In the genomic region with DNA sequence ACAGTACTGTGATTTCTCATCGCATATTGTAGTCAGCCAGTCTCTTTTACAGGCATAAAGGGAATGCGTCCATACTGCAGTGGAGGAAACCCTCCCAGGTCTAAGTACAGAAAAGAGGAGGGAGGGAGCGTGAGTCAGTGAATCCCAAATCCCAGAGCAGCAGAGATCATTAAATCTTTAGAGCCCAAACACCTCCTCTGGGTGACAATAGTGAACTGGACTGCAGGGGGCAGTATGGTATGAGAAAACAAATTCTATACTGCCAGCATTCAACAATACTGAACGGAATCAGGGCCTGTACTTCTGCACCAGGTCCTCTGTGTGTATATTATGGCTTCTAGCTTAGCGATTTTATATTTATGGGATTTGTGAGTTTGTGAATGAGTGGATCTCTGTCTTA, we compare ENCODE assay signal across 8 mouse cellular contexts.
DNase-seq lines count a peak whose midpoint lies in the region; ATAC-seq lines count a peak whose summit lies in the region.

No protein-coding gene starts in this region.

- H3K4me3 ChIP-seq in liver, embryonic 12.5 days = no peak overlapping the region
- H3K4me3 ChIP-seq in forebrain, embryonic 13.5 days = no peak overlapping the region

- no peak overlapping the region for H3K4me2 ChIP-seq in liver, embryonic 12.5 days
- H3K4me2 ChIP-seq in forebrain, embryonic 13.5 days = no peak overlapping the region

- no peak overlapping the region for H3K27ac ChIP-seq in liver, embryonic 12.5 days
- no peak overlapping the region for H3K27ac ChIP-seq in forebrain, embryonic 13.5 days

- WGBS in liver, embryonic 12.5 days (ENCODE audit: insufficient replicate concordance) = 39% methylated on average over 5 of the region's 5 CpGs
- WGBS in forebrain, embryonic 13.5 days = 24% methylated on average over 5 of the region's 5 CpGs

- H3K4me1 ChIP-seq in liver, embryonic 12.5 days = no peaks in the 10 kb centered on the region
- no peaks in the 10 kb centered on the region for H3K4me1 ChIP-seq in forebrain, embryonic 13.5 days

- peaks cover 4% of the 10 kb centered on the region; the same call in 1 of the 2 replicates for H3K27me3 ChIP-seq in liver, embryonic 12.5 days (replicated peaks)
- H3K27me3 ChIP-seq in forebrain, embryonic 13.5 days = peaks cover 18% of the 10 kb centered on the region; the same call in 1 of the 2 replicates

- no peak for ATAC-seq in liver, embryonic 12.5 days
- ATAC-seq in forebrain, embryonic 13.5 days = peak; percentile 69; the same call in 1 of the 2 replicates
- ATAC-seq in megakaryocyte, adult 5-6 weeks (ENCODE audit: poor library complexity, severe bottlenecking) = no peak

- H3K9me3 ChIP-seq in liver, embryonic 12.5 days (replicated peaks) = no peaks in the 10 kb centered on the region
- no peaks in the 10 kb centered on the region for H3K9me3 ChIP-seq in forebrain, embryonic 13.5 days (replicated peaks)

- DNase-seq in liver = peak; percentile 4
- peak; percentile 7 for DNase-seq in adrenal gland, postnatal 25 days
- DNase-seq in hindlimb bud, embryonic 11.5 days (ENCODE audit: extremely low spot score, low read depth, low spot score) = peak; percentile 10
- DNase-seq in lung, postnatal 10 days = peak; percentile 30
- peak; percentile 5 for DNase-seq in right cerebral cortex, postnatal 25 days

- no peak overlapping the region for H3K9ac ChIP-seq in liver, embryonic 12.5 days
- H3K9ac ChIP-seq in forebrain, embryonic 13.5 days = no peak overlapping the region

- no peaks in the 10 kb centered on the region for H3K36me3 ChIP-seq in liver, embryonic 12.5 days
- H3K36me3 ChIP-seq in forebrain, embryonic 13.5 days (ENCODE audit: poor library complexity, severe bottlenecking) = no peaks in the 10 kb centered on the region
